Mouse (Mus musculus): ENCODE measurements around the gene Oprl1. TPM values are rescaled to one million over a fixed set of nuclear protein-coding genes. Genes with fewer than 3 reads are reported as not detected.

The Oprl1 gene
- polyA plus RNA-seq, 1 experiment from 2014 or later: 3.0 TPM

GRCm38 (mm10) chr2:181676424-181676823 is 38.4 kb upstream of the Oprl1 start:
- WGBS: 60% methylated on average over 2 of the region's 2 CpGs
- Histone ChIP-seq H3K27ac (ENCODE audit: low read length) (no peak overlapping the region), H3K4me2 (replicated peaks; ENCODE audit: low read depth, low read length) (no peak overlapping the region), H3K27me3 (ENCODE audit: control insufficient read depth, insufficient read depth, low read length) (peaks cover 17% of the 10 kb centered on the region), H3K4me3 (ENCODE audit: low read depth, low read length) (no peak overlapping the region), H3K9ac (replicated peaks; ENCODE audit: low read depth, low read length) (no peak overlapping the region), H3K36me3 (ENCODE audit: control insufficient read depth, insufficient read depth, low read length) (no peaks in the 10 kb centered on the region), H3K9me3 (ENCODE audit: control insufficient read depth, low read depth, low read length) (no peaks in the 10 kb centered on the region), H3K4me1 (ENCODE audit: control insufficient read depth, insufficient read depth, low read length) (peaks cover 8% of the 10 kb centered on the region; the same call in 1 of the 2 replicates)
- no peak for ATAC-seq (ENCODE audit: insufficient number of reproducible peaks, insufficient read depth, low FRiP score, low read depth)

GRCm38 (mm10) chr2:181677096-181677754 is 37.6 kb upstream of the Oprl1 start:
- Histone ChIP-seq H3K36me3 (ENCODE audit: control insufficient read depth, insufficient read depth, low read length) (no peaks in the 10 kb centered on the region), H3K9ac (replicated peaks; ENCODE audit: low read depth, low read length) (no peak overlapping the region), H3K27me3 (ENCODE audit: control insufficient read depth, insufficient read depth, low read length) (peaks cover 9% of the 10 kb centered on the region), H3K9me3 (ENCODE audit: control insufficient read depth, low read depth, low read length) (no peaks in the 10 kb centered on the region), H3K4me3 (ENCODE audit: low read depth, low read length) (no peak overlapping the region), H3K4me2 (replicated peaks; ENCODE audit: low read depth, low read length) (no peak overlapping the region), H3K27ac (ENCODE audit: low read length) (peak overlapping the region; percentile 48; the same call in 1 of the 2 replicates), H3K4me1 (ENCODE audit: control insufficient read depth, insufficient read depth, low read length) (peaks cover 8% of the 10 kb centered on the region; the same call in 1 of the 2 replicates)
- ATAC-seq (ENCODE audit: insufficient number of reproducible peaks, insufficient read depth, low FRiP score, low read depth): no peak
- 64% methylated on average over 5 of the region's 5 CpGs for WGBS

DNA sequence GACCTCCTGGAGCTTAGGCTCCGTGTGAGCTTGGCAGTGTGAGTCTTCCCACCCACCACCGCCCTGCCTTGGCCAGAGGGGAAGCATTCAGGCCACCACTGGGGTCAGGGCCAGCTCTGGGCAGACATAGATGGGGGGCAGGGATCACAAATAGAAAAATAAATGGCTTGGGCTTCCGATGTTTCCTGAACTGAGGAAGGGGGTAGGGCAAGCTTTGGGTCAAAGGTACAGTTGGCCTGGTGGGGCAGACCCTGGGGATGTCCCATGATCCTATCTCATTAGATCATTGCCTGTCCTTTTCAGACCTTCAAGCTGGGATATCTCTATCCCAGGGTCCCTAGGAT is 37.1 kb upstream of the Oprl1 start:
- Histone ChIP-seq H3K4me2 (replicated peaks; ENCODE audit: low read depth, low read length) (no peak overlapping the region), H3K27ac (ENCODE audit: low read length) (peak overlapping the region; percentile 48; the same call in 1 of the 2 replicates), H3K9me3 (ENCODE audit: control insufficient read depth, low read depth, low read length) (no peaks in the 10 kb centered on the region), H3K27me3 (ENCODE audit: control insufficient read depth, insufficient read depth, low read length) (peaks cover 4% of the 10 kb centered on the region), H3K4me1 (ENCODE audit: control insufficient read depth, insufficient read depth, low read length) (peaks cover 8% of the 10 kb centered on the region; the same call in 1 of the 2 replicates), H3K36me3 (ENCODE audit: control insufficient read depth, insufficient read depth, low read length) (no peaks in the 10 kb centered on the region), H3K9ac (replicated peaks; ENCODE audit: low read depth, low read length) (no peak overlapping the region), H3K4me3 (ENCODE audit: low read depth, low read length) (no peak overlapping the region)
- WGBS: 36% methylated on average over 3 of the region's 3 CpGs
- ATAC-seq (ENCODE audit: insufficient number of reproducible peaks, insufficient read depth, low FRiP score, low read depth): no peak

- H3K9me3 ChIP-seq (ENCODE audit: control insufficient read depth, low read depth, low read length): no peaks in the 10 kb centered on the region
- H3K27me3 ChIP-seq (ENCODE audit: control insufficient read depth, insufficient read depth, low read length): no peaks in the 10 kb centered on the region
- H3K36me3 ChIP-seq (ENCODE audit: control insufficient read depth, insufficient read depth, low read length): no peaks in the 10 kb centered on the region
- ATAC-seq (ENCODE audit: insufficient number of reproducible peaks, insufficient read depth, low FRiP score, low read depth): peak; percentile 76; the same call in 1 of the 2 replicates
- H3K4me2 ChIP-seq (replicated peaks; ENCODE audit: low read depth, low read length): no peak overlapping the region
- H3K27ac ChIP-seq (ENCODE audit: low read length): no peak overlapping the region
- H3K4me1 ChIP-seq (ENCODE audit: control insufficient read depth, insufficient read depth, low read length): peaks cover 8% of the 10 kb centered on the region; the same call in 1 of the 2 replicates
- H3K9ac ChIP-seq (replicated peaks; ENCODE audit: low read depth, low read length): no peak overlapping the region
- H3K4me3 ChIP-seq (ENCODE audit: low read depth, low read length): no peak overlapping the region
- 36% methylated on average over 1 of the region's 1 CpGs for WGBS
These were observed 36.0 kb upstream of the Oprl1 start for GRCm38 (mm10) chr2:181678780-181679179.

- Histone ChIP-seq H3K36me3 (ENCODE audit: control insufficient read depth, insufficient read depth, low read length) (no peaks in the 10 kb centered on the region), H3K27ac (ENCODE audit: low read length) (peak within 1 kb of the TSS; percentile 52; the same call in 1 of the 2 replicates), H3K4me2 (replicated peaks; ENCODE audit: low read depth, low read length) (peak within 1 kb of the TSS; percentile 91), H3K27me3 (ENCODE audit: control insufficient read depth, insufficient read depth, low read length) (no peaks in the 10 kb centered on the region), H3K9ac (replicated peaks; ENCODE audit: low read depth, low read length) (peak within 1 kb of the TSS; percentile 82), H3K4me1 (ENCODE audit: control insufficient read depth, insufficient read depth, low read length) (peaks cover 8% of the 10 kb centered on the region; the same call in 1 of the 2 replicates), H3K4me3 (ENCODE audit: low read depth, low read length) (peak within 1 kb of the TSS; percentile 68), H3K9me3 (ENCODE audit: control insufficient read depth, low read depth, low read length) (no peaks in the 10 kb centered on the region)
- under 1% methylated on average over 62 of the region's 69 CpGs for WGBS
- ATAC-seq (ENCODE audit: insufficient number of reproducible peaks, insufficient read depth, low FRiP score, low read depth): peak; percentile 21; the same call in 1 of the 2 replicates
These were observed 34.7 kb upstream of the Oprl1 start, which contains the start of gene Tcea2 for GRCm38 (mm10) chr2:181679951-181680715. Tcea2 (plus strand) TSS chr2:181680310.

GRCm38 (mm10) chr2:181680716-181681117 is 34.1 kb upstream of the Oprl1 start:
- 16% methylated on average over 7 of the region's 7 CpGs for WGBS
- H3K36me3 ChIP-seq (ENCODE audit: control insufficient read depth, insufficient read depth, low read length): no peaks in the 10 kb centered on the region
- H3K9ac ChIP-seq (replicated peaks; ENCODE audit: low read depth, low read length): peak overlapping the region; percentile 82
- H3K4me1 ChIP-seq (ENCODE audit: control insufficient read depth, insufficient read depth, low read length): peaks cover 8% of the 10 kb centered on the region; the same call in 1 of the 2 replicates
- no peaks in the 10 kb centered on the region for H3K9me3 ChIP-seq (ENCODE audit: control insufficient read depth, low read depth, low read length)
- H3K27me3 ChIP-seq (ENCODE audit: control insufficient read depth, insufficient read depth, low read length): no peaks in the 10 kb centered on the region
- ATAC-seq (ENCODE audit: insufficient number of reproducible peaks, insufficient read depth, low FRiP score, low read depth): no peak
- peak overlapping the region; percentile 52; the same call in 1 of the 2 replicates for H3K27ac ChIP-seq (ENCODE audit: low read length)
- peak overlapping the region; percentile 91 for H3K4me2 ChIP-seq (replicated peaks; ENCODE audit: low read depth, low read length)
- H3K4me3 ChIP-seq (ENCODE audit: low read depth, low read length): peak overlapping the region; percentile 68

- no peaks in the 10 kb centered on the region for H3K9me3 ChIP-seq (ENCODE audit: control insufficient read depth, low read depth, low read length)
- ATAC-seq (ENCODE audit: insufficient number of reproducible peaks, insufficient read depth, low FRiP score, low read depth): peak; percentile 30; the same call in 1 of the 2 replicates
- no peak overlapping the region for H3K9ac ChIP-seq (replicated peaks; ENCODE audit: low read depth, low read length)
- no peak overlapping the region for H3K4me2 ChIP-seq (replicated peaks; ENCODE audit: low read depth, low read length)
- WGBS: 68% methylated on average over 1 of the region's 1 CpGs
- no peak overlapping the region for H3K27ac ChIP-seq (ENCODE audit: low read length)
- peaks cover 6% of the 10 kb centered on the region; the same call in 1 of the 2 replicates for H3K36me3 ChIP-seq (ENCODE audit: control insufficient read depth, insufficient read depth, low read length)
- H3K4me1 ChIP-seq (ENCODE audit: control insufficient read depth, insufficient read depth, low read length): 0 out of 2 replicates have a peak, but pooled peaks cover 8% of the 10 kb centered on the region
- H3K4me3 ChIP-seq (ENCODE audit: low read depth, low read length): no peak overlapping the region
- no peaks in the 10 kb centered on the region for H3K27me3 ChIP-seq (ENCODE audit: control insufficient read depth, insufficient read depth, low read length)
These were observed 32.8 kb upstream of the Oprl1 start for GRCm38 (mm10) chr2:181681978-181682377.

DNA sequence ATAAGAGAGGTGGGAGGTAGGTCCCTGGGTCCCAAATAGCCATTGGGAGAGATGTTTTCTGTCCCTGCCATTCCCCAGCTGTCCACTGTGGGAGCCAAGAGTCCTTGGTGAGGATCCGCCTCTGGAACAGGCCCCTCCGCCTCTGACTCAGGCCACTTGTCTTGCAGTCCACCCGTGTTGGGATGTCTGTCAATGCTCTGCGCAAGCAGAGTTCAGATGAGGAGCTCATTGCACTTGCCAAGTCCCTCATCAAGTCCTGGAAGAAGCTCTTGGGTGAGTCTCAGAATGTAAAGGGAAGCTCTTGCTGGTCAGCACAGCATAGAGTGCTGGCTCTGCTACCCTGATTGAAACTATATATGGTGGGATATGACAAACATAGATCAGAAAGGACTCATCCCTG is 31.4 kb upstream of the Oprl1 start:
- H3K4me3 ChIP-seq (ENCODE audit: low read depth, low read length): no peak overlapping the region
- no peak for ATAC-seq (ENCODE audit: insufficient number of reproducible peaks, insufficient read depth, low FRiP score, low read depth)
- WGBS: 56% methylated on average over 4 of the region's 4 CpGs

More for the DNA sequence above, 31.4 kb upstream of the Oprl1 start:
- Histone ChIP-seq H3K9me3 (ENCODE audit: control insufficient read depth, low read depth, low read length) (no peaks in the 10 kb centered on the region), H3K36me3 (ENCODE audit: control insufficient read depth, insufficient read depth, low read length) (peaks cover 16% of the 10 kb centered on the region), H3K9ac (replicated peaks; ENCODE audit: low read depth, low read length) (no peak overlapping the region), H3K4me1 (ENCODE audit: control insufficient read depth, insufficient read depth, low read length) (0 out of 2 replicates have a peak, but pooled peaks cover 8% of the 10 kb centered on the region), H3K27me3 (ENCODE audit: control insufficient read depth, insufficient read depth, low read length) (no peaks in the 10 kb centered on the region), H3K4me2 (replicated peaks; ENCODE audit: low read depth, low read length) (no peak overlapping the region), H3K27ac (ENCODE audit: low read length) (no peak overlapping the region)

All from stomach, embryonic 14.5 days (tissue).